Mouse (Mus musculus): ENCODE data around the gene Camk2d. TPM values are rescaled to one million over a fixed set of nuclear protein-coding genes. Genes with fewer than 3 reads are reported as not detected.
A peak's percentile ranks its signal among the peaks of the same experiment; 100 is the strongest.

Camk2d gene
- polyA plus RNA-seq (2014; fragmentation: Nextera tagmentation; extraction: Ambion mirVana): 8.5 and 10.5 TPM in 2 replicates

DNA sequence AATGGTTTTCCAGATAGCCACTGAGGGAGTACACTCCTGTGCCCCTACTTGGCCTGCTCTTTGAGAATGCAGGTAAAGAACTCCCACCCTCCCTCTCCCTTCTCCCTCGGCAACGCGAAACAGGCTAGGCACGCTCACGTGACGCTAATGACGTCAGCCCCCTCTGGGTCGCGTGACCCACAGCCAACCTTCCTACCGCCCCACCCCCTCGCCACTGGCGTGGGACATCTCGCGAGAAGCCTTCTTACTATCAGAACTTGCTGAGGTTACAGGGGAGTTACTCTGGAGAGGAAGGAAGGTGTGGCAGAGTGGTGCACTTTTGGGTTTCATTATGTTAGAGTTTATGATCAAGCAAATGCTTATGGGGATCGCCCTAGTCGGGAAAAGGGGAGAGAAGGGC, at the start of gene Camk2d:
Gene Camk2d (plus strand): TSS at position 217 of the 400 bp plus-strand sequence.
- peak; percentile 94 for DNase-seq (ENCODE audit: low spot score)
- Histone ChIP-seq H3K4me1 (replicated peaks; ENCODE audit: control insufficient read depth, insufficient read depth, low read length) (no peaks in the 10 kb centered on the region), H3K9ac (ENCODE audit: low read depth, low read length) (peak within 1 kb of the TSS; percentile 68), H3K9me3 (ENCODE audit: control insufficient read depth, low read length) (no peaks in the 10 kb centered on the region), H3K4me3 (ENCODE audit: low read depth, low read length) (peak within 1 kb of the TSS; percentile 63), H3K4me2 (peak within 1 kb of the TSS; percentile 85), H3K27ac (ENCODE audit: low read depth, low read length) (peak within 1 kb of the TSS; percentile 82), H3K27me3 (replicated peaks; ENCODE audit: control insufficient read depth, insufficient read depth, low read length) (peaks cover 6% of the 10 kb centered on the region; the same call in 1 of the 2 replicates), H3K36me3 (ENCODE audit: control insufficient read depth, insufficient read depth, low read length) (no peaks in the 10 kb centered on the region)
- WGBS: 0% methylated on average over 16 of the region's 16 CpGs
- peak; percentile 91 for ATAC-seq (replicated peaks; ENCODE audit: low FRiP score)

DNA sequence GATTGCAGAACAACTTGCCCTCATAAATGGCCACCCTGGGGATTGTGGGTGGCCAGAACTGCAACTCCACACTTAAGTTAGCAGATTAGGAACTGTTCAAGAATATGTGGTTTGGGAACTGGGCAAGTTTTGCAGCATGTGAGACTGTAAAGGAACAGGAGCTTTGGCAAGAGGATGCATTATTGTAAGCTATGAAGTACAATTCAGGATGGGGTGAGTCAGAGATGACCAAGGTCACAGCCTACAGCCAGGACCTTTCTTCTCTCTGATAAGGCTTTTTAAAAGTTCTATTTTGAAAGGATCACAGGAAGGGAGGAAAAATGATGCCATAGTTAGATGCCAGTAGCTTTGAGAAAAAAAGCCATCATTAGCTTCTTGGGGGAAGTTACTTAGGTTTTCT, 48.2 kb upstream of the Camk2d start:
- no peak overlapping the region for H3K27ac ChIP-seq (ENCODE audit: low read depth, low read length)
- H3K4me1 ChIP-seq (replicated peaks; ENCODE audit: control insufficient read depth, insufficient read depth, low read length): no peaks in the 10 kb centered on the region
- H3K36me3 ChIP-seq (ENCODE audit: control insufficient read depth, insufficient read depth, low read length): no peaks in the 10 kb centered on the region
- H3K9me3 ChIP-seq (ENCODE audit: control insufficient read depth, low read length): no peaks in the 10 kb centered on the region
- no peaks in the 10 kb centered on the region for H3K27me3 ChIP-seq (replicated peaks; ENCODE audit: control insufficient read depth, insufficient read depth, low read length)
- no peak overlapping the region for H3K9ac ChIP-seq (ENCODE audit: low read depth, low read length)
- H3K4me3 ChIP-seq (ENCODE audit: low read depth, low read length): no peak overlapping the region
- no peak for DNase-seq (ENCODE audit: low spot score)
- no peak for ATAC-seq (replicated peaks; ENCODE audit: low FRiP score)
- H3K4me2 ChIP-seq: no peak overlapping the region

DNA sequence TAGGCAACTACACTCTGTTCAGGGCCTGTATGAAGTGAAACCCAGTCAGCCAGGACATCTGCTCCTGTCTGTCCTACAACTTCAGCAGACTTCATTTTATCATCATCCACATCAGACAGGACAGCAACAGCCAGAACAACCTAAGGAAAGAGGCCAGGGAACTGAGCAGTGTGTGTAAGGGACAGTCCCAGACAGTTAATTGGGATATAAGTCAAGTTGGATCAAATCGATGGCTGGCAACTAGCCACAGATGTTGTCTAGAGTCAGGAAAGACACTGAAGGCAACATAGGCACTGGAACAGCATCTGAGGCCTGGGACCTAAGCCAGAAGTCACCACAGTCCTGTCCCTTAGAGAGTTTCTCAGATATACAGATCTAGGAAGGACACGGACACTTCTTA, 32.5 kb upstream of the Camk2d start:
- no peak overlapping the region for H3K4me2 ChIP-seq
- WGBS: 71% methylated on average over 2 of the region's 2 CpGs
- H3K36me3 ChIP-seq (ENCODE audit: control insufficient read depth, insufficient read depth, low read length): no peaks in the 10 kb centered on the region
- no peak overlapping the region for H3K4me3 ChIP-seq (ENCODE audit: low read depth, low read length)
- no peak overlapping the region for H3K9ac ChIP-seq (ENCODE audit: low read depth, low read length)
- DNase-seq (ENCODE audit: low spot score) (no peak), ATAC-seq (replicated peaks; ENCODE audit: low FRiP score) (no peak)
- H3K27me3 ChIP-seq (replicated peaks; ENCODE audit: control insufficient read depth, insufficient read depth, low read length): no peaks in the 10 kb centered on the region
- H3K4me1 ChIP-seq (replicated peaks; ENCODE audit: control insufficient read depth, insufficient read depth, low read length): no peaks in the 10 kb centered on the region
- no peaks in the 10 kb centered on the region for H3K9me3 ChIP-seq (ENCODE audit: control insufficient read depth, low read length)
- H3K27ac ChIP-seq (ENCODE audit: low read depth, low read length): no peak overlapping the region

DNA sequence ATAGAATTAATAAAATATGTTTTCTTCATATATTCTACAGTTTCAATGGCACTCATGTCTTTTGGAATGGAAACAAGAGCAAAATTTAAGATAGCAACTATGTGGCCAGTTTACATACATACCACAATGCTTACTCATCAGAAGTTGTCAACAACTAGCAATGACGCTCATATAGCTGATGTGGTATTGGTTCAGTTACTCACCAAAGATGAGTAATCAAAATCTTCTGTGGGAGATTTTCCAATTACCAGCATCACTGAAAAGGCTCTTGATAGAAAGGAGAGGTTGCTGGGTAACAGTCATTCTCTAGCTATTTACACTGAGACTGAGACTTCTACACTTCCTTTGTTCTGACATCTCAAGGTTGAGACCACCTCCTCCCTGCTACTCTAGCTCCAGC, 25.5 kb upstream of the Camk2d start:
- Histone ChIP-seq H3K4me2 (no peak overlapping the region), H3K27me3 (replicated peaks; ENCODE audit: control insufficient read depth, insufficient read depth, low read length) (no peaks in the 10 kb centered on the region), H3K27ac (ENCODE audit: low read depth, low read length) (no peak overlapping the region), H3K9me3 (ENCODE audit: control insufficient read depth, low read length) (no peaks in the 10 kb centered on the region), H3K36me3 (ENCODE audit: control insufficient read depth, insufficient read depth, low read length) (no peaks in the 10 kb centered on the region), H3K4me1 (replicated peaks; ENCODE audit: control insufficient read depth, insufficient read depth, low read length) (no peaks in the 10 kb centered on the region), H3K4me3 (ENCODE audit: low read depth, low read length) (no peak overlapping the region), H3K9ac (ENCODE audit: low read depth, low read length) (no peak overlapping the region)
- no peak for ATAC-seq (replicated peaks; ENCODE audit: low FRiP score)
- DNase-seq (ENCODE audit: low spot score): no peak
- WGBS: 84% methylated on average over 1 of the region's 1 CpGs

DNA sequence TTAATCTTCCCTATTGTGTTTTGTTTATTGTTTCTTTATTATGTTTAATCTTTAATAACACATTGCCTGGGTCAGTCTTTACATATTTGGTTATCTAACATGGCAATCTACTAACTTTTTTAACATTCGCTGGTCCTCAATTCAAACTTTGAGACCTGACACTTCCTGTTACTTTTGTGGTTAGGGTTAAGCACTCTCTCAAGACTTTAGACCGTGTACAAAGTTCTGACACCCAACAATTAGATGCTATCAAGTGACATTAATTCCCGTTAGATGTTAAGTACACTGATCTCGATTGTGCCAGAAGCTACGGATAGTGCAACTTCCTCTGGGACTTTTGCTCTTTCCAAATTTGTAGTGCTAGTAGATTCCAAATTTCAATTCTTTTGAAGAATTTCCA, 23.2 kb upstream of the Camk2d start:
- H3K4me3 ChIP-seq (ENCODE audit: low read depth, low read length): no peak overlapping the region
- no peaks in the 10 kb centered on the region for H3K4me1 ChIP-seq (replicated peaks; ENCODE audit: control insufficient read depth, insufficient read depth, low read length)
- no peaks in the 10 kb centered on the region for H3K27me3 ChIP-seq (replicated peaks; ENCODE audit: control insufficient read depth, insufficient read depth, low read length)
- no peaks in the 10 kb centered on the region for H3K9me3 ChIP-seq (ENCODE audit: control insufficient read depth, low read length)
- no peaks in the 10 kb centered on the region for H3K36me3 ChIP-seq (ENCODE audit: control insufficient read depth, insufficient read depth, low read length)
- no peak overlapping the region for H3K9ac ChIP-seq (ENCODE audit: low read depth, low read length)
- 59% methylated on average over 5 of the region's 5 CpGs for WGBS
- H3K4me2 ChIP-seq: no peak overlapping the region
- H3K27ac ChIP-seq (ENCODE audit: low read depth, low read length): no peak overlapping the region
- DNase-seq (ENCODE audit: low spot score) (no peak), ATAC-seq (replicated peaks; ENCODE audit: low FRiP score) (no peak)

DNA sequence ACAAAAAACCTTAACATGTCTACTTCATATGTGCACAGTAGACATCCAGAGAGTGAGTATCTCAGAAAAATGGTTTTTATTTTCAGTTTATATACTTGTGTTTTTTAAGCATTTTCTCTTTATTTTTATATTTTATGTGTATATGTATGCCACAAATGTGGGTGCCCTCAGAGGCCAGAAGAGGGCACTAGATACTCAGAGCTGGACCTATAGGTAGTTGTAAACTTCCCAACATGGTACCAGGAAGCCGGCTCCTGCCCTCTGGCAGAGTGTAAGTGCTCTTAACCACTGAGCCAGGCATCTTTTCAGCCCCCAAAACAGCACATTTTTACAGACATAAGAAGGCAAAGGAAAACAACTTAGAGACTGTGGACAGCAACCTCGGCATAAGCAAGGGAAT, 20.2 kb upstream of the Camk2d start:
- WGBS: 48% methylated on average over 2 of the region's 2 CpGs
- no peak overlapping the region for H3K9ac ChIP-seq (ENCODE audit: low read depth, low read length)

DNA sequence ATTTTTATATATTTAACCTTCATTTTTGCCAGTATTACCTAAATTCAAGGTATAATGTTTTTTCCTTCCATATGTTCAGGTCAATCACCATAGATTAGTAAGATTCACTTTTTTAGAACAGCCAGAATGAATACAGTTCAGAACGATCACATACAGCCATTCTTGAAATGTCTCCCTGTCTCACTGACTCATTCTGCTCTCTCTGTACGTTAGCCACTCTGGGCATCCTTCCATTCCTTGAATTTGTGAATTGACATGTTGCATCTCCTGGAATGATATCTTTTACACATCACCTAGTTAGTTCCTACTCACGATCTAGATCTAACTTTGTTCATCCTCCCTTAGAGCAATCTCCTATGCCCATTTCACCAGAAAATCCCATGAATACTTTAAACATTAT, 10.0 kb upstream of the Camk2d start:
- no peak overlapping the region for H3K4me2 ChIP-seq
- H3K4me1 ChIP-seq (replicated peaks; ENCODE audit: control insufficient read depth, insufficient read depth, low read length): no peaks in the 10 kb centered on the region
- no peaks in the 10 kb centered on the region for H3K27me3 ChIP-seq (replicated peaks; ENCODE audit: control insufficient read depth, insufficient read depth, low read length)
- no peak overlapping the region for H3K4me3 ChIP-seq (ENCODE audit: low read depth, low read length)
- H3K36me3 ChIP-seq (ENCODE audit: control insufficient read depth, insufficient read depth, low read length): no peaks in the 10 kb centered on the region
- 80% methylated on average over 3 of the region's 3 CpGs for WGBS
- H3K9me3 ChIP-seq (ENCODE audit: control insufficient read depth, low read length): no peaks in the 10 kb centered on the region
- DNase-seq (ENCODE audit: low spot score) (no peak), ATAC-seq (replicated peaks; ENCODE audit: low FRiP score) (no peak)
- H3K9ac ChIP-seq (ENCODE audit: low read depth, low read length): no peak overlapping the region
- no peak overlapping the region for H3K27ac ChIP-seq (ENCODE audit: low read depth, low read length)

More for the DNA sequence above, 20.2 kb upstream of the Camk2d start:
- Histone ChIP-seq H3K27ac (ENCODE audit: low read depth, low read length) (no peak overlapping the region), H3K4me1 (replicated peaks; ENCODE audit: control insufficient read depth, insufficient read depth, low read length) (no peaks in the 10 kb centered on the region), H3K4me2 (no peak overlapping the region), H3K4me3 (ENCODE audit: low read depth, low read length) (no peak overlapping the region), H3K9me3 (ENCODE audit: control insufficient read depth, low read length) (no peaks in the 10 kb centered on the region), H3K36me3 (ENCODE audit: control insufficient read depth, insufficient read depth, low read length) (no peaks in the 10 kb centered on the region), H3K27me3 (replicated peaks; ENCODE audit: control insufficient read depth, insufficient read depth, low read length) (no peaks in the 10 kb centered on the region)
- DNase-seq (ENCODE audit: low spot score) (no peak), ATAC-seq (replicated peaks; ENCODE audit: low FRiP score) (no peak)

DNA sequence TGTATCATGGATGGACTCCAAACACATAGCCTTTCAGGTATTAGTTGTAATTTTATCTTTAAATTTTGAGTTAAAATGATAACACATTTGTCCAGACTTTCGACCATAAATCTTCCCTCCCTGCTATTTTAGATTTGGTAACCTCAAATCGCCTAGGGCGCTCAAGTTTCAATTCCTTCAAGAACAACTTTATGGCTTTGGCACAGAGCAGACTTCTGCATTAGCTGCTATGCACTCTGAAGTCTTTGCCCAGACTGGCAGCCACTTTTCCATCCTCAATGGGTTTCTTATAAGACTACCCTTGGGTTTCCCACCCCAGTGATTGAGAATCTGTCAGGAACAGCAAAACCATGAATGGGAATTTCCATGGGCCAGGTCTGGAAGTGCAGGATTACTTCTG, 8.6 kb upstream of the Camk2d start:
- Histone ChIP-seq H3K27ac (ENCODE audit: low read depth, low read length) (no peak overlapping the region), H3K9ac (ENCODE audit: low read depth, low read length) (no peak overlapping the region), H3K27me3 (replicated peaks; ENCODE audit: control insufficient read depth, insufficient read depth, low read length) (no peaks in the 10 kb centered on the region), H3K4me1 (replicated peaks; ENCODE audit: control insufficient read depth, insufficient read depth, low read length) (no peaks in the 10 kb centered on the region), H3K36me3 (ENCODE audit: control insufficient read depth, insufficient read depth, low read length) (no peaks in the 10 kb centered on the region), H3K9me3 (ENCODE audit: control insufficient read depth, low read length) (no peaks in the 10 kb centered on the region), H3K4me2 (no peak overlapping the region), H3K4me3 (ENCODE audit: low read depth, low read length) (no peak overlapping the region)
- no peak for DNase-seq (ENCODE audit: low spot score)
- ATAC-seq (replicated peaks; ENCODE audit: low FRiP score): no peak
- 76% methylated on average over 3 of the region's 3 CpGs for WGBS

DNA sequence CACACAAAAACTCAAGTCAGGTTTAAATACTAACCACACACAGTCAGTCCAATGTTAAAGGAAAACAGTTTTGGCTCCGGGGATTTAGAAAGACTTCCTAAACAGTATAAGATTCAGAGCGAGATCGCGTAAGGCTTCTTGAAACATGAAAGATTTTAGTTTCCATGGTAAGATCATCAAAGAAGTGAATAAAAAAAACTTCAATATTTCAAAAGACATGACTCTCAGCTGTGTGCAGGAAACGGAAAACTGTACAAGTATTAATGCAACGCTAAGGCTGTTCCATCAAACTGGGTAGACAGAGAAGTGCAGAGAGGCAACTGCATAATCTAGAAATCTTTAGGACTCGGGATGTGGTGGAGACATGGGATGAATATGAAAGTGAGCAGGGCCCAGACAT, 6.5 kb upstream of the Camk2d start:
- no peak overlapping the region for H3K27ac ChIP-seq (ENCODE audit: low read depth, low read length)
- WGBS: 91% methylated on average over 7 of the region's 7 CpGs
- no peaks in the 10 kb centered on the region for H3K27me3 ChIP-seq (replicated peaks; ENCODE audit: control insufficient read depth, insufficient read depth, low read length)
- no peaks in the 10 kb centered on the region for H3K4me1 ChIP-seq (replicated peaks; ENCODE audit: control insufficient read depth, insufficient read depth, low read length)
- no peaks in the 10 kb centered on the region for H3K9me3 ChIP-seq (ENCODE audit: control insufficient read depth, low read length)
- H3K4me3 ChIP-seq (ENCODE audit: low read depth, low read length): no peak overlapping the region
- H3K36me3 ChIP-seq (ENCODE audit: control insufficient read depth, insufficient read depth, low read length): no peaks in the 10 kb centered on the region
- ATAC-seq (replicated peaks; ENCODE audit: low FRiP score) (no peak), DNase-seq (ENCODE audit: low spot score) (no peak)
- H3K9ac ChIP-seq (ENCODE audit: low read depth, low read length): no peak overlapping the region
- H3K4me2 ChIP-seq: no peak overlapping the region

Measured in liver, embryonic 11.5 days (tissue).